Mouse (Mus musculus) urinary bladder, postnatal 10 days (tissue): Measurements from ENCODE around the gene Chp1.
"Not testable (repeated sequence)": the region's sequence is repeated elsewhere in the genome, so short reads cannot be mapped to it uniquely, and the experiment has no call there.

ENCODE experiments used
- DNase-seq: peaks from one replicate; pipeline ENCODE4 v3.0.0; 2022; ENCODE audit warnings: low spot score

Chp1 gene

DNA sequence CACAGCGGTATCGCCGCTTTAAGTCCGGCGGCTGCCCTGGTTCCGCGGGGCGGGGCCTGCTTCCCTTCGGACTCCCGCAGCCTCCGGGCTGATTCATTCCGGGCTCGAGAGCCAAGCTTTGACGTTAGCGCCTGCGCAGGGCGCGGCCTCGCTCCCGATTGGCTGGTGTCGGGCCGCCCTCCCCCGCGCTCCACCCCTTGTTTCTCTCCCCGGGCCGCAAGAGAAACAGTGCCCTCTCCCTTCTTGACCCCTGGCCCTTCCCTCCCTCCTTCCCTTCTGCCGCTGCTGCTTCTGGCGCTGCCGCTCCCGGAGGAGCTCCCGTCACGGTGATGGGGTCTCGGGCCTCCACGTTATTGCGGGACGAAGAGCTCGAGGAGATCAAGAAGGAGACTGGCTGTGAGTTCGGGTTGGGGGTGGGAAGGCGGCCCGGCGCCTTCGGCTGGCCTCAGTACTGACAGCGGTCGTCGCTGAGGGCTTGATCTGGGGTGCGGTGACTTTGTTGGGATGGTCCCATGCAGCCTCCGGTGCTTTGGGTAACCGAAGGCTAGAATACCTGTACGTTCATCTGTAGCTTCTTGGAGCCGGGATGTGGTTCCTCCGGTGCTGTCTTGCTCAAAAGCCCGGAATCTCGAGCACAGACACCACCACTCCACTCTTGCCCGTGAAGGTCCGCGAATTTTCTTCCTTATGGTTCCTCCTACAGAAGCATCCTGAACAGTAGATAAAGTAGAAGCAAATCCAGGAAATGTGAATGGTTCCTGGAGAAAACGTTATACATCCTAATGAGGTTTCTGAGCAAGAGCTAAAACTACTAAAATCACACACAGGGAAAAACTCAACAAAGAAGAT lies at the start of gene Chp1, which contains the start of gene Exd1:
Gene Chp1 (plus strand): TSS at position 176 of the 849 bp plus-strand sequence.
Gene Exd1 (minus strand): TSS at position 106 of the 849 bp plus-strand sequence.
- peak; percentile 94 for DNase-seq

DNA sequence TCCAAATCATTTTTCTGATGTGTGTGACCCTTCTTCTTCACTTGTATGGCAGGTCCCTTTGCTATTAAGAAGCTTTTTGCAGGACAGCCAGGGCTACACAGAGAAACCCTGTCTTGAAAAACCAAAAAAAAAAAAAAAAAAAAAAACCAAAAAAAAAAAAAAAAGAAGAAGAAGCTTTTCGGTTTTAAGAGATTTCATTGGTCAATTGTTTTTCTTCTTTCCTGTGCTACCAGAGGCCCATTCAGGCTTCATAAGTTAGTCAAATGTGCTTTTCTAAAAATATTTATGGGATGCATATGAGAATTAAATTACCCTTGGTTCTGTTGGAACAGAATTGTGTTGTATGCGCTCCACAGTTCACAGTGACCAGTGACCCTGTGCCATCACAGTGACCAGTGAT lies 48.6 kb upstream of the Chp1 start:
- no peak for DNase-seq

DNA sequence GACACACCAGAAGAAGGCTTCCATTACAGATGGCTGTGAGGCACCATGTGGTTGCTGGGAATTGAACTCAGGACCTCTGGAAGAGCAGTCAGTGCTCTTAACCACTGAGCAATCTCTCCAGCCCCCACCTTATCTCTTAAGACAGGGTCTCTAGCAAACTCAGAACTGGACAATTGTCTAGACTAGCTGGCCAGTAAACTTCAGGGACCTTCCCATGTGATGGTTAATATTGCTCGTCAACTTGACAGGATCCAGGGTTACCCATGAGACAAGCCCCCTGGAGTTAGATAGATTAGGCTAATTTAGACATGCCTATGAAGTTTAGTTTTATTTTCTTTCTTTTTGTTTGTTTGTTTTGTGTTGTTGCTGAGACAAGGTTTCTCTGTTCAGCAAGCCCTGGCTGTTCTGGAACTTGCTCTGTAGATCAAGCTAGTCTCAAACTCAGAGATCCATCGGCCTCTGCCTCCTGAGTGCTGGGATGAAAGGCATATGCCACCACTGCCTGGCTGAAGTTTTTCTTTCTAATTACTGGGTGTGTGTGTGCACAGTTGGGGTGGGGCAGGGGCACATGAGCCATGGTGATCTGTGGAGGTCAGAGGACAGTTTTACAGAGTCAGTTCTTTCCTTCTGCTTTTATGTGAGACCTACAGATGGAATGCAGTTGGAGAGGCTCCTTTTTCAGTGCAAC lies 46.4 kb upstream of the Chp1 start:
- no peak for DNase-seq

DNA sequence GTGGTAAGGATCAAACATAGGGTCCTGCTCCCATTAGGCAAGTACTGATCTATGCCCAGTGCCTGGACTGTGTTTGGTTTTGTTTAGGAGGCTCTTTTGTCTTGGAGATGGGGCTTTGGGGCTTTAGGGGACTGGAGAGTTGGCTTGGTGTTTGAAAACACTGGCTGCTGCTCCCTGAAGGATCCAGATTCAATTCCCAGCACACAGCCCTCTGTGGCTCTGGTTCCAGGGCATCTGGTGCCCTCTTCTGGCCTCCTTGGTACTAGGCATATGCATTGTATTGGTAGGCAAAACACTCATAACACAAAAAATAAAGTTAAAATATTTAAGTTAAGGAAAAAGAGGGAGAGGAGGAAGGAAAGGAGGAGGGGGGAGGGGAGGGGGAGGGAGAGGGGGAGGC lies 40.4 kb upstream of the Chp1 start:
- no peak for DNase-seq

DNA sequence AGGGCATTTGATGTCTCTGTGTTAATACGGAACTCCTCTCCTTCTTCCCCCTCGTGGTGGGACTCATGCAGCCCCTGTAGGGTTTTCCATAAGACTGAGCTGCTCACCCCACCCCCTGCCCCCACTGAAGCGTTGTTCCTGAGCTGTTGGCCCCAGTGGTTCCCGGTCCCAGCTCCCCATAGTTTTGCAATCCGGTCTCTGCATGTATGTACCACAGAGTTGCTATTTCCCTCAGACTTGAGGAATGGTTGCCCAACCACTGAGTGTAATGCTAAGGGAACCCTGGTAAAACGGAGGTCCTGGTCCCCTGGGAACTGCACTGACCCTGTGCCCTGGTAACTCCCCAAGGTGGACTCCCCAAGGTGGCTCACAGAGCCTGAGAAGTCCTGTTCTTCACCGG lies 39.0 kb upstream of the Chp1 start:
- DNase-seq, result not testable (repeated sequence)

DNA sequence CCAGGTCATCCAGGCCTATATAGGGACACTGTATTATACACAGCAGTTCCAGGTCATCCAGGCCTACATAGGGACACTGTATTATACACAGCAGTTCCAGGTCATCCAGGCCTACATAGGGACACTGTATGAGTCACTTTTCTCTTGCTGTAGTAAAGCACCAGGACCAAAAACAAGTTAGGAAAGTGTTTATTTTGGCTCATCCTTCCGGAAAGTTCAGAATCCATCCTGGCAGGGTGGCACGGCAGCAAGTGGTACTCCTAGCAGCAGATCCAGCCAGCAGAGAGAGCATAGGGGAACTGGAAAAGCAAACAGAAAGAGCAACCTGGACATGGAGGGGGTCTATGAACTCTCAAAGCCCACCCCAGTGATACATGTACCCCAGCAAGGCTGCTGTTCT lies 36.6 kb upstream of the Chp1 start:
- no peak for DNase-seq

DNA sequence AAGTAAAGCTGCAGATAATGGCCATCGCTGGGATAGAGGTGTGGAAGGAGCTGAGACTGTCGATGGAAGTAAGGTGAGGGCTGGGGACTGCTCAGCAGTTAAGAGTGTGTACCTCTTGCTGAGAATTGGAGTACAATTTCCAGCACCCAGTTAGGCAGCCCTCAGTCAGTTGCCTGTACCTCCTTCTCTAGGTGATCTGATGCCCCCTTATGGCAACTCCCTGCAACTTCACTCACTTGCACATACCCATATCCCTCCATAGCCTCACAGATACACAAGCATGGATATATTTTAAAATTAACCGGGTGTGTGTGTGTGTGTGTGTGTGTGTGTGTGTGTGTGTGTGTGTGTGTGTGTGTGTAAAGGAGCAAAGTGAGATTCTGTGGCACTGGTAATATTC lies 35.2 kb upstream of the Chp1 start:
- DNase-seq, result no peak

DNA sequence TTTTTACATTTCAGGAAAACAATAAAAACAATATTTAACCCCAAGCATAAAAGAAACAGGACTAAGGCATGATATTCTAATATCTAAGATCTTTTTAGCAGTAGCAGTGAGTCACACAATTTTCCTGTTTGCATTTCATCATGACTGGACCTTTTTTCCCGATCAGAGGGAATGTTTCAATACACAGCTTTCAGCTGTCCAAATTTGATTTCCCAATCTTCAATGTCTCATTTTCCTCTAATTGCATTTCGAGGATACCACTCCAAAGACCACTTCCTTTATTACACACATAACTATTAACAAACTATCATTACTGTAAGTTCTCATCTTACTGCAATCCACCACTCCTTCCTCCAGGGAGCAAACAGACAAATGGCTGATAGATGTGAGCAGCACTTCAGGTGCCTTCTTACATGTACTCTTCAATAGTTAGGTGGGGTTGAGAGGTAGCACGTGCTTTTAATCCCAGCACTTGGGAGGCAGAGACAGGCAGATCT lies 33.4 kb upstream of the Chp1 start:
- no peak for DNase-seq

DNA sequence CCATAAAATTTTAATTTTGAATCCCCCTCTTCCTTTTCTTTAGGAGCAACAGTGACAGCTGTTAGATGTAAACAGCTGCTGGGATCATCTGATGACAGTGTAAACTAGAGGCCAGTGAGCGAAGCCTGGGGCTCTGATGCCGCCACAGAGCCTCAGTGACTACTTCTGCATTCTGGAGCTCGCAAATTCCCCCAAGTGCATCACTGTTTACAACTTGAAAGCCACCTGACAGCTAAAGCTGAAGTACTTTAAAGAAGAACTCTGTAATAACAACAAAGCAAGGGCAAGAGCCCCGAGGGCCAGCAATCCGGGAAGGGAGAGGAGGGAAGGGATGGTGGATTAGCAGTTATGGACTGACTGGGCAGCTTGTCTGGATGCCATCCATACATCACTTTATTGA lies 30.7 kb upstream of the Chp1 start:
- no peak for DNase-seq

DNA sequence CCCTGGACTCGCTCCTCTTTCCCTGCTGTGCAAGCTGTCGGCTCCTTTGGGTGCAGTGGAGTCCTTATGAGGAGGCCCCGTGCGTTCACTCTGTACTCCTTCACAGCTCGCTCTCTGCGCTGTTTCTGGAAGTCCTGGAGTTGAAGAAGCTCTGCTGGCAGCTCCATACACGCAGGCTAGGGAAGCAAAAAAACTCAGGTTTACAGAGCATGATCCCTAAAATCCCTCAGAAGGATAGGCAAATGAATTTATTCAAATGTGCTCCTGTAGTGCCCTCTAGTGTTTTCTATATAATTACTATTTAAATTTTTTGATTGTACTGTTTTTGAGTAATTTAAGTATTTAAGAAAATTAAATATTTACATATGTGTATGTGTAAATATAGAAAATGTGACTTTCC lies 26.9 kb upstream of the Chp1 start:
- no peak for DNase-seq

DNA sequence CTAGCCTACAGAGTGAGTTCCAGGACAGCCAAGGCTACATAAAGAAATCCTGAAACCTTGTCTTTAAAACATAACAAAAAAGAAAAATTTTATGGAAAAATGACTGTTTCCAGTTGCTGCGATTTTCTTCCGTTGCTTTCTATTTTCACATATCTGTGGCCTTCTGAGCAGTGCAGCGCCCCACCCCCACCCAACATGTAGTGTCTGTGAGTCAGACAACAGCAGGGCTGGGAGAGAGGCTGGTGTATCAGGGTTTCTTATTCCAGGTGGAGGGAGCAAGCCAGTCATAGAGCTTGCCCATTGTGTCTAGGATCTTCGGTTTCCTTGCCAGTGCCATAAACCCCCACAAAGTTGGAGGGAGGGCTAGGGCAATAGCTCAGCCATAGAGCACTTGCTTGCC lies 23.7 kb upstream of the Chp1 start:
- DNase-seq, result no peak

DNA sequence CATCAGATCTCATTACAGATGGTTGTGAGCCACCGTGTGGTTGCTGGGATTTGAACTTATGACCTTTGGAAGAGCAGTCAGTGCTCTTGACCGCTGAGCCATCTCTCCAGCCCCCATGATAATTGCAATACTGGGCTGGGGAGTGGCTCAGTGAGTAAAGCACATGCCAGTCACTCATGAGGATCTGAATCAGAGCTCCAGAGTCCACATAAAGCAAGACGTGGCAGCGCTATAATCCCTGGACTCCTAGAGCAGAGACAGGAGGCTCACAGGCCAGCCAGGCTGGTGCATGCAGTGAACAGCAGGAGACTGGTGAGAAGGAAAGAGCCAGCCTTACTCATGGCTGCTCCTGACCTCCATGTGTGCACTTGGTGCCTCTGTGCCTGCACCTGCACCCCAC lies 22.1 kb upstream of the Chp1 start:
- no peak for DNase-seq

DNA sequence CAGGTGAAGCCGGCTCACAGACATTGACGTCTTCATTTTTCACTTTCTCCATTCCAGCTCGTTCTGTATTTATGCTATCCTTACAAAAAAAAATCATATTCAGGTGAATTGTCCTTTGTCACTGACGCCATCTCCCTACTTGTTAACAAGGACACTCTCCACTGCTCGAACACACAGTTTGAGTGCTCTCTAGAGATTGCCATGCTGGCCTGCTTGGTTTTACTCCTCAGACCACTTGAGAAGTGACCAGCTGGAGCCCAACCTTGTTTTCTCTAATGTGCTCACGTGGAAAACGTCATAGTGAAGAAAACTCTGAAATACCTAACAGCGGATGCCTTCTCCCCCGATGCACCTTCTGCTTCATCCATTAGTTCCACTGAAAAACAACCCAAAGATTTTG lies 8.7 kb upstream of the Chp1 start:
- no peak for DNase-seq

DNA sequence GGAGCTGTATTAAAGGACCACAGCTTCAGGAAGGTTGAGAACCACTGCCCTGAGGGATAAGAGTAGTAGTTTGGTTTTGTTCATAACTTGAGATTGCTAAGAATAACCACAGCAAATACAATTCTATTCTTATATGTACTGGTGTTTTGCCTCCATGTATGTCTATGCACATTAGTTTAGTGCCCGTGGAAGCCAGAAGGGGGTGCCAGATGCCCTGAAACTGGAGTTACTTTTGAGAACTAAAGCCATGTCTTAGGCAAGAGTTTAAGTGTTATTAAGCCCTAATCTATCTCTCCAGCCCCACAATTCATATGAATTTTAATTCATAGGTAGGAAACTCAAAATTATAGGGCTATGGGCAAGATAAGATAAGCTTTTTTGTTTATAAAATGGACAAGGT lies 5.4 kb upstream of the Chp1 start:
- no peak for DNase-seq

DNA sequence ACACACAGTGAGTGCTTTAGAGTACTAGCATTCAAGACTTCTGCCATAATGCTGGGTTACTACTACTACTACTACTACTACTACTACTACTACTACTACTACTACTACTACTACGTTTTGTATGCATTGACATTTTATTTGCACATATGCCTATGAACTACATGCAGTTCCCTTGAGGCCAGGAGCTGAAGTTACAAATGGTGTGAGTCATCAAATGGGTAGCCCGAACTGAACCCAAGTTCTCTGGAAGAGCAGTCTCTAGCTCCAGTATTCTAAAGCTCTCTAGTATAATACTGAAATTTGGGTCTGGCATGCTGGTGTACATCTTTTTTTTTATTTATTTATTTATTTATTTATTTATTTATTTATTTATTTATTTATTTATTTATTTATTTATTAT lies 3.8 kb upstream of the Chp1 start:
- no peak for DNase-seq

DNA sequence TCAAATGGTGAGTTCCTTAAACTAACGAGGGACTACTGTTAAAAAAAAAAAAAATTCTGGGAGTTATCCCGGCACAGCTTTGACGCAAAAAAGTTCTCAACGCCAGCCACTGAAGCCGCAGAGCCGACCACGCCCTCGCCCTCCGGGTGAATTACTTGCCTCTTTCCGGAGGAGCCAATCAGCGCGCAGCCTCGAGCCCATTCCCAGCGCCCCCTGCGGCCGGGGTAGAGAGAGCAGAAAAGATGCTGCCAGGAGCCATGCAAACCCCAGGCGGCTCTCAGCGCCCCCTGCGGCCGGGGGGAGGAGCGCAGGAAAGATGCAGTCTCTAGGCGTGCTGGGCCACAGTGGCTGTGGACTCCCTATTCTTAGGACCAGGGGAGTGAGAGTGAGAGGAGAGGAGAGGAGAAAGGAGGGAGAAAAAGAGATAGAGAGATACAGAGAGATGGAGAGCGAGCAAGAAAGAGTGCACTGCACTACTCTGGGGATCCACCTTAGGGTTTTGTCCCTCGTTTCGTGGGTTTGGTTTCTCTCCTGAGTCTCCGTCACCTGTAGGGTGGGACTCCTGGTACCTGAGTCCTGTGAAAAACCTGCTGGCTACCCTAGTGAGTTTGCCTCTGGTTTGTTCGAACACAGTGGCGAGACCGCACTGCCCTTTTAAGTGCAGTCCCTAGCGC lies 512 bp upstream of the Chp1 start:
- DNase-seq, result peak; percentile 59

DNA sequence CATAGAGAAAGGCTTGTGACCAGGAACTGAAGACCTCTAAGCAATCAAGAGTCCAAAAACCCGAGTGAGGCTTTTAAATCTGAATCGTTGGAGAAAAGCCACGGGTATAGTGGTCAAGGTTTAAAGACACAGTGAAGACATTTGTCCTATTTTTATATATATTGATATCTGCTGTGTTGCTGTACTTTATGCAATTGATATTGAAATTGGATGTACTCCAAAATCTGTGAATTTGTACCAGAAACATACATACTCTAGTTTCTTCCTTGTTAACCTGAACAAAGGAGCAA lies 819 bp downstream of the Chp1 start:
- no peak for DNase-seq

DNA sequence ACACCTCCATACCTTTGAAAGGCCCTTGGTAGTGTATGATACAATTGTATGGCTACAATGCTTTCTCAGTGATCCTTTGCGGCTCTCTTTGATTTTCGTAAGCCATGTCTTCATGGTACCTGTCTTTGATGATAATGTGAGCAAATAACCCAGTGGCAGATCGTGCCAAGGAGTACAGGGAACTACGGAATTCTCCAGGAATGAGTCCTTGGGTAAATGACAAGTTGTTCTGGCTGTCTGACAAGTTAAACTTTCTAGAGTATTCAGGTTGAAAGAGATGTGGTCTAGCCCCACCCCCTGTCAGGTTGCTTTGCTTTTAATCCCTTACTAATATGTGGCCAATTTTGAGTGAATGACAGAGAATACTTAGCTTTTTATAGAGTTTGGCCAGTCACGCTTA lies 1.2 kb downstream of the Chp1 start:
- DNase-seq, result no peak

DNA sequence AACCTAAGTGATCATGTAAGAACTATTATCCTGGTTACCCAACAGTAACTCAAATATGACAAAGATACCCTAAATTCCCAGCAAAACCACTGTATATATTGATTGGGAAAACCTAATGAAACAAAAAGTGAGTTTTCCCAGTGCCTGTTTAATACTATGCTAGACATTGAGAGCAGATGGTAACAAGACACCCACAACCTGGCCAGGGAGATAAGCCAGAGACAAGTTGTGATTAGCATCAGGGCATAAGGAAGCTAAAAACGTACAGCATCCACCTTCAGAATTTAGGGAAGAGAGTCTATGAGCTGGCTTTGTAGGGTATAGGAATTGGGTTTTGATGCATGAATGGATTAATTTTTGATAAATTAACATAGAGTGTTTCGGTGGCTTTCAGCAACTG lies 2.2 kb downstream of the Chp1 start:
- no peak for DNase-seq

DNA sequence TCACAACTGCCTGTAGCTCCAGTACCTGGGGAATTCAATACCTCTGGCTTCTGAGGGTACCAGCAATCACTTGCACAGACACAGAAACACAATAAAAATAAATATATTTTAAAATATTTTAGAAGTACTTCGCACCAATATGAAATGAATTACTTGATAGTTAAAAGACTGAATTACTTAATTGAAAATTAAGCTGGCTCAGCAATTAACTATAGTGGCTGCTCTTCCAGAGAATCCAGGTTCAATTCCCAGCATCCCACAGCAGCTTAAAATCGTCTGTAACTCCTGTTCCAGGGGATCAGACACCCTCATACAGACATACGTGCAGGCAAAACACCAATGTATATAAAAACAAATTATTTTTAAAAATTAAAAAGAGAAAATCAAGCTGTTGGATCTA lies 10.5 kb downstream of the Chp1 start:
- no peak for DNase-seq

DNA sequence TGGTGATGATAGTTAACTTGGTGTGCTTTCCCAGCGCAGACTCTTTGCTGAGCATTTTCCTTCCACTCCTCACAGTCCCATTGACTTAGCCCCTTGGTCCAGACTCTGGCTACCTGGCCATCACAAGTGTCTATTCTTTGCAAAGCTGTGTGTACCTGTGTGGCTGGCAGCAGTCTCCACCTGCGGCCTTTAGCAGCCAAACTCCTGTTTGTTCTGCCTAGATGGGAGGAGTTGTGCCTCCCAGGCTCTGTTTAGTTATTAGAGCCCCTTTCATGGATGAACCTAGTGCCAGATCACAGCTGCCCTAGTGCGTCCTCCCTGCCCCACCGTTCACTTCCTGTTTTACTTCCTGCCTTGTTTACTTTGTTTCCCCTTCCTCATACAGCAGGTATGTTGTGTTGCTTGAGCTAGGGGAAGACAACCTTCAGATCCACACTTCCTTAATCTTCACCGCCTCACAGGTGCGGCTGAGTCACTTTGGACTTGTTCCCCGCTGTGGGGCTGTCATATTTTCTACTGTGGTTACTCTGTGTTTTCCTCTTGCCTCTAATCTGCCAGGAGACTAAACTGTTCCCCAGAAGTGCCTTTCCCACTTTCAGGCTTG lies 11.3 kb downstream of the Chp1 start:
- no peak for DNase-seq

DNA sequence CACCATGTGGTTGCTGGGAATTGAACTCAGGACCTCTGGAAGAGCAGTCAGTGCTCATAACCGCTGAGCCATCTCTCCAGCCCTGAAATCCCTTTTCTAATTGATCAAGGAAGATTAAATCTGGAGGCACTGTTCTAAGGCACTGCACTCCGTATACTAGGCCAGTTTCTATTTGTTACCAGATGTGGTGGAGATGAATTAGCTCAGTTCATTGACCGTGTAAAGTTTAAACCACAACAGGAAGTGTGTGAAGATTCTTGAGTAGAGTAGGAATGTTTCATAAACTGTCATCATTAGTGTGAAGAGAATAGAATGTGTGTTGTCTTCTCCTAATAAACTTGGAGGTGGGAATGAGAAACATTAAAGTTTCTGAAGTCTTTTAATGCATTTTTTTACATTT lies 14.3 kb downstream of the Chp1 start:
- DNase-seq, result no peak

DNA sequence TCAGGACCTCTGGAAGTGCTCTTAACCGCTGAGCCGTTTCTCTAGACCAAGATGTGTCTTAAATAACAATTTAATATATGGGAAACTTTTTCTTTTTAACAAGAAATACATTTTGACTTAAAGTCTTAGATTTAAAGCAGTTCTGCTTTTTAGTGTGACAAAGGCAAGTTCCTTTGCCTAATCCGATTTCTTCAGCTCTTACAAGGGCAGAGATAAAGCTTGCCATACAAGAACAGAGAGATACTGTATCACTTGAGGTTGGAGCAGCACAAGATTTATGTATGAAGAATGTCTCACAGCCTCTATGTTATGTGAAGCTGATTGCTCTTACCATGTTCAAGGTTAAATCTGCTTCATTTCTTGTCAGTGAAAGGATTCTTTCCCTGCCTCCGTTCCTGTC lies 17.8 kb downstream of the Chp1 start:
- no peak for DNase-seq
